Mouse (Mus musculus) liver, embryonic 14.5 days (tissue): ENCODE data around the gene Fh1. TPM values are rescaled to one million over a fixed set of nuclear protein-coding genes. Genes with fewer than 3 reads are reported as not detected.

Experiments
- ATAC-seq: fragments of 200-750 bp; cut with Nextera tagmentation; 2 replicates; pipeline ENCODE4 v1.8.0; 2017; ENCODE audit warnings: moderate number of reproducible peaks, mild to moderate bottlenecking, moderate library complexity; ENCODE audit not compliant: insufficient read depth
- DNase-seq, 3 experiments: peaks; one replicate each; pipeline ENCODE4 v3.0.0-alpha.2; 2012 to 2013; ENCODE audit warnings: low read depth in 3 of 3, low spot score in 3 of 3
- H3K27ac ChIP-seq: fragments of 300-500 bp; sonication (generic); 2 replicates; pipeline ENCODE4 v1.5.1; 2014; ENCODE audit warnings: moderate library complexity, mild to moderate bottlenecking, control low read depth, inconsistent platforms
- H3K27me3 ChIP-seq: fragments of 300-500 bp; sonication (generic); 2 replicates; pipeline ENCODE4 v1.6.1; 2014; ENCODE audit warnings: mild to moderate bottlenecking, low read length, moderate library complexity; ENCODE audit not compliant: control insufficient read depth, insufficient read depth
- H3K36me3 ChIP-seq: fragments of 300-500 bp; sonication (generic); replicated peaks from 2 replicates; pipeline ENCODE4 v1.6.1; 2014; ENCODE audit warnings: low read depth; ENCODE audit not compliant: control insufficient read depth, insufficient read depth
- H3K4me1 ChIP-seq, 2 experiments: fragments of 200-500 bp in 1 of 2; fragments of 300-500 bp in 1 of 2; sonication (generic) in 1 of 2; replicated peaks; 2 replicates each; pipeline ENCODE4 v1.6.1; 2012 to 2014; ENCODE audit warnings: antibody characterized with exemption in 1 of 2, inconsistent platforms in 1 of 2, low read length in 1 of 2; ENCODE audit not compliant: control insufficient read depth in 2 of 2, insufficient read depth in 2 of 2
- H3K4me2 ChIP-seq: fragments of 300-500 bp; sonication (generic); 2 replicates; pipeline ENCODE4 v1.6.1; 2014; ENCODE audit warnings: low read depth, mild to moderate bottlenecking, control low read depth, moderate library complexity
- H3K4me3 ChIP-seq, 2 experiments: fragments of 200-500 bp in 1 of 2; fragments of 300-500 bp in 1 of 2; sonication (generic) in 1 of 2; 2 replicates each; pipeline ENCODE4 v1.5.1; 2012 to 2014; ENCODE audit warnings: low read depth in 2 of 2, low read length in 2 of 2, mild to moderate bottlenecking in 2 of 2, control low read depth in 1 of 2, inconsistent platforms in 1 of 2, moderate library complexity in 1 of 2; ENCODE audit not compliant: insufficient read depth in 1 of 2
- H3K9ac ChIP-seq: fragments of 300-500 bp; sonication (generic); replicated peaks from 2 replicates; pipeline ENCODE4 v1.6.1; 2014; ENCODE audit warnings: mild to moderate bottlenecking, control low read depth, moderate library complexity
- H3K9me3 ChIP-seq: fragments of 300-500 bp; sonication (generic); 2 replicates; pipeline ENCODE4 v1.6.1; 2016; ENCODE audit warnings: low read length, mixed read lengths; ENCODE audit not compliant: control insufficient read depth
- CTCF ChIP-seq: IDR thresholded peaks from 2 replicates; pipeline ENCODE4 v1.5.1; 2016; ENCODE audit warnings: antibody characterized with exemption, low read depth, control low read depth
- EP300 ChIP-seq: IDR thresholded peaks from 2 replicates; pipeline ENCODE4 v1.6.1; 2016; ENCODE audit warnings: antibody characterized with exemption, low read depth
- WGBS: fragments of 180-500 bp; shearing (Covaris S2); extraction: QIAGEN DNeasy Blood & Tissue Kit; methylation state at CpG from one replicate; pipeline ENCODE4 v1.1.7; 2014; ENCODE audit not compliant: insufficient replicate concordance; 5-methylcytosine and 5-hydroxymethylcytosine counted together
- polyA plus RNA-seq, 2 experiments: library from polyadenylated mRNA; depleted of rRNA in 1 of 2; stranded (reverse) in 1 of 2; unstranded in 1 of 2; fragments of >200 nt; fragmentation: Nextera tagmentation in 1 of 2; extraction: Ambion mirVana in 1 of 2; gene quantifications; 2 replicates each; pipeline versions ENCODE4 v1.2.1 to v1.2.3; 2012 to 2014

Fh1 gene
- polyA plus RNA-seq, 2 experiments: 56.1 to 96.6 TPM

DNA sequence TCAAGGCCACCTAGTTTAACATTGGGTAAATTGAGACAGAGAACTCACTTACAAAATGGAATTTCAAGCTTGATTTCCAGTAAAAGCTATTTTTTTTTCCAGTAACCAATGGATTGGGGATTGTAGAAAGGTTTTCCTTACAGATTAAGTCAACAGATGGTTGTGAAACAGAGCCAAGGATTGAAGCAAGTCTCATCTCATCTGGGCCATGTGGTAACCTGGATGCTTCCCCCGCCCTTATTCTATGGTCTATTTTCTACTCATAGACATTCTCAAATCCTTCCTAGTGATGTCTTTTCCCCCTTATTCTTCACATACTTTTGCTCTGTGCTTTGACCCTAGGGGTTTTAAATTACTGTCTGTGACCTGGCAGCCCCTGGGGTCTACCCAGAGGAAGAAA, 70.8 kb downstream of the Fh1 start:
- H3K9ac ChIP-seq: no peak overlapping the region
- WGBS: 56% methylated on average over 1 of the region's 1 CpGs
- no peak overlapping the region for H3K4me3 ChIP-seq
- H3K4me1 ChIP-seq: no peaks in the 10 kb centered on the region
- no peak overlapping the region for H3K27ac ChIP-seq
- DNase-seq (no peak), ATAC-seq (no peak)
- H3K36me3 ChIP-seq: no peaks in the 10 kb centered on the region
- no peaks in the 10 kb centered on the region for H3K27me3 ChIP-seq
- no peak for TF ChIP-seq CTCF
- TF ChIP-seq EP300: no peak
- H3K9me3 ChIP-seq: no peaks in the 10 kb centered on the region
- no peak overlapping the region for H3K4me2 ChIP-seq

DNA sequence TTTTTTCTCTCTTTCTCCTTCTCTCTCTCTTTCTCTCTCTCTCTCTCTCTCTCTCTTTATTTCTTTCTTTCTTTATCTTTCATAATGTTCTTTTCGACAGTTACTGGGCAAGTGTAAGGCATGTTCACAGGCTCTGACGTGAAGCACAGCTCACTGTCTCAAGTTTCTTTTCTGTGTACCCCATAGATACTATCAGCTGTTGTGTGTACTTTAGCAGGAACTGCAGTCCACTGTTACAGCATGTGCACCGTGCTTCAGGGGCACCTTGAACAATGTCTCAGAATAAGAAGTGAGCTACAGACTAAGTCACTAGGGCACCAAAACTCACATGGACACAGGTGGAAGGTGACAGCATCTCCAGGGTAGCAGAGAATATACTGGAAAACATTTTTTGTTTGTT, 73.0 kb downstream of the Fh1 start:
- H3K36me3 ChIP-seq: no peaks in the 10 kb centered on the region
- DNase-seq (no peak), ATAC-seq (no peak)
- no peak overlapping the region for H3K27ac ChIP-seq
- no peak overlapping the region for H3K4me2 ChIP-seq
- TF ChIP-seq CTCF: no peak
- TF ChIP-seq EP300: no peak
- no peak overlapping the region for H3K4me3 ChIP-seq
- H3K4me1 ChIP-seq: no peaks in the 10 kb centered on the region
- no peaks in the 10 kb centered on the region for H3K27me3 ChIP-seq
- WGBS: 44% methylated on average over 3 of the region's 3 CpGs
- H3K9me3 ChIP-seq: no peaks in the 10 kb centered on the region
- no peak overlapping the region for H3K9ac ChIP-seq

DNA sequence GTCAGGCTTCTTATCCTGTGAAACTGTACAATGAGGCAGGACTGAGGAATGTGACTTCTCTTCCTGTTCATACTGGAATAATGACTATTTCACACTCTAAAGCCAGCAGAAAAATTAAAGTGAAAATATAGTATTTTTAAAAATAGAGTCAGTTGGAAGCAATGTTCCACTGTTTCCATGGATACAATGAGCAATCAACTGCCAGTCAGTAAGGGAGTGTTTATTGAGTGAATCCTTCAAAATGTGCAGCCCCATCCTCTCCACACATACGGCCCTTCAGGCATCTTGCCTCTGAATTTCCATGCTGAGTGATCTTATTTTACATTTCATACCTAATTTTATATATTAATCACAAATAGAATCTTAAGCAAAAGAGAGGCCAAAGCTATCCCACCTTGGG, 74.8 kb downstream of the Fh1 start:
- H3K4me2 ChIP-seq: no peak overlapping the region
- DNase-seq (no peak), ATAC-seq (no peak)
- no peak overlapping the region for H3K27ac ChIP-seq
- no peak overlapping the region for H3K9ac ChIP-seq
- TF ChIP-seq EP300 (no peak), CTCF (no peak)
- H3K36me3 ChIP-seq: no peaks in the 10 kb centered on the region
- H3K4me3 ChIP-seq: no peak overlapping the region
- no peaks in the 10 kb centered on the region for H3K4me1 ChIP-seq
- no peaks in the 10 kb centered on the region for H3K27me3 ChIP-seq
- WGBS: 56% methylated on average over 1 of the region's 1 CpGs
- no peaks in the 10 kb centered on the region for H3K9me3 ChIP-seq

Other genes with a start within 250 kb of the Fh1 start
- 0.01 TPM in 1 of 2 replicates, not detected in the other for gene Rgs7, start 133.1 kb downstream of the Fh1 start, polyA plus RNA-seq (2012; rRNA removed)
- gene Rgs7, start 133.1 kb downstream of the Fh1 start, polyA plus RNA-seq (2014; fragmentation: Nextera tagmentation; extraction: Ambion mirVana): not detected in 2 replicates
- 4.1 and 5.8 TPM in 2 replicates for gene Kmo, start 5.3 kb downstream of the Fh1 start, polyA plus RNA-seq (2012; rRNA removed)
- gene Kmo, start 5.3 kb downstream of the Fh1 start, polyA plus RNA-seq (2014; fragmentation: Nextera tagmentation; extraction: Ambion mirVana): 9.4 and 9.7 TPM in 2 replicates
- 0.50 and 0.54 TPM in 2 replicates for gene Opn3, start 67.1 kb upstream of the Fh1 start, polyA plus RNA-seq (2012; rRNA removed)
- 1.1 TPM in 2 replicates for gene Opn3, start 67.1 kb upstream of the Fh1 start, polyA plus RNA-seq (2014; fragmentation: Nextera tagmentation; extraction: Ambion mirVana)
- gene Chml, start 67.3 kb upstream of the Fh1 start, polyA plus RNA-seq (2012; rRNA removed): 0.74 and 1.1 TPM in 2 replicates
- gene Chml, start 67.3 kb upstream of the Fh1 start, polyA plus RNA-seq (2014; fragmentation: Nextera tagmentation; extraction: Ambion mirVana): 0.81 and 0.82 TPM in 2 replicates
- not detected in 2 replicates for gene Wdr64, start 73.0 kb upstream of the Fh1 start, polyA plus RNA-seq (2012; rRNA removed)
- not detected in 2 replicates for gene Wdr64, start 73.0 kb upstream of the Fh1 start, polyA plus RNA-seq (2014; fragmentation: Nextera tagmentation; extraction: Ambion mirVana)